Mouse (Mus musculus): ENCODE data around the gene Stfa1. TPM values are rescaled to one million over a fixed set of nuclear protein-coding genes. Genes with fewer than 3 reads are reported as not detected.
"Not testable (repeated sequence)": the region's sequence is repeated elsewhere in the genome, so short reads cannot be mapped to it uniquely, and the experiment has no call there.

Gene Stfa1
- polyA plus RNA-seq (2014; fragmentation: Nextera tagmentation; extraction: Ambion mirVana): 1.7 and 3.1 TPM in 2 replicates

GRCm38 (mm10) chr16:36276796-36277195 is at the start of gene Stfa1:
TSS of gene Stfa1 (plus strand) at chr16:36276951.
- WGBS: 94% methylated on average over 4 of the region's 4 CpGs
- not testable (repeated sequence) for ATAC-seq (ENCODE audit: low FRiP score)

DNA sequence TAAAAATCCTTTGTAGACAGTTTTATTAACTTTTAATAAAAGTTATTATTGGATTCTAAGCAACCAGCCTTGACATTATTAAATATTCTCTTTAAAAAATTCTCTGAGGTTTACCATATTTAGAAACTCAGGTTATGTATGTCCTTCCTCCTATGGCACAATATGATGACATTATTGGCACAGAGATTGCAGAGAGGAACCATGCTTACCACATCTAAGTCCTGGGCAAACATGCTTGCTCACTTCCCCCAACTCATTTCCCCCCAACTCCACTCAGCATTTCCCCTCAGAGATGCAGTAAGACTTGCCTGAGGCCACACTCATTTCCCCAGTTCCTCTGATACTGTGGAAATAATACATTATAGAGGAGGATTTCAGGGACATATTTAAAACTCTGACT is 16.2 kb upstream of the Stfa1 start:
- ATAC-seq (ENCODE audit: low FRiP score); H3K27ac ChIP-seq; H3K9me3 ChIP-seq (ENCODE audit: control insufficient read depth, low read length); H3K4me2 ChIP-seq (replicated peaks); H3K9ac ChIP-seq; H3K27me3 ChIP-seq (ENCODE audit: control insufficient read depth, insufficient read depth, low read length); H3K36me3 ChIP-seq (replicated peaks; ENCODE audit: control insufficient read depth, insufficient read depth); DNase-seq (ENCODE audit: low spot score); H3K4me3 ChIP-seq (replicated peaks; ENCODE audit: low read length); H3K4me1 ChIP-seq (replicated peaks; ENCODE audit: control insufficient read depth, insufficient read depth, low read length): not testable (repeated sequence)

More at GRCm38 (mm10) chr16:36276796-36277195, at the start of gene Stfa1:
- H3K36me3 ChIP-seq (replicated peaks; ENCODE audit: control insufficient read depth, insufficient read depth); H3K9ac ChIP-seq; H3K27me3 ChIP-seq (ENCODE audit: control insufficient read depth, insufficient read depth, low read length); H3K9me3 ChIP-seq (ENCODE audit: control insufficient read depth, low read length); H3K4me2 ChIP-seq (replicated peaks); H3K4me3 ChIP-seq (replicated peaks; ENCODE audit: low read length); DNase-seq (ENCODE audit: low spot score); H3K27ac ChIP-seq; H3K4me1 ChIP-seq (replicated peaks; ENCODE audit: control insufficient read depth, insufficient read depth, low read length): not testable (repeated sequence)

DNA sequence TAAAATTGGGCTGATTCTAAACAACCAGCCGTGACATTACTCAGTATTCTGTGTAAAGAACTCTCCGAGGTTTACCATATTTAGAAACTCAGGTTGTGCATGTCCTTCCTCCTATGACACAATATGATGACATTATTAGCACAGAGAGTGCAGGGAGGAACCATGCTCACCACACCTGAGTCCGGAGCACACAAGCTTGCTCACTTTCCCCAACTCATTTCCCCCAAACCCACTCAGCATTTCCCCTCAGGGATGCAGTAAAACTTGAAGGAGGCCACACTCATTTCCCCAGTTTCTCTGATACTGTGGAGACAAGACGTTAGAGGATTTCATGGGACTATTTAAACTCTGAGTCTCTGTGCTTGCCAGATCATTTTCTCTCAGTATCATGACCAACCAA is 12.4 kb downstream of the Stfa1 start:
- Histone ChIP-seq H3K4me2 (replicated peaks) (no peak overlapping the region), H3K9ac (no peak overlapping the region), H3K36me3 (replicated peaks; ENCODE audit: control insufficient read depth, insufficient read depth) (no peaks in the 10 kb centered on the region), H3K9me3 (ENCODE audit: control insufficient read depth, low read length) (no peaks in the 10 kb centered on the region), H3K27me3 (ENCODE audit: control insufficient read depth, insufficient read depth, low read length) (no peaks in the 10 kb centered on the region), H3K4me3 (replicated peaks; ENCODE audit: low read length) (no peak overlapping the region), H3K4me1 (replicated peaks; ENCODE audit: control insufficient read depth, insufficient read depth, low read length) (no peaks in the 10 kb centered on the region), H3K27ac (no peak overlapping the region)
- DNase-seq (ENCODE audit: low spot score) (no peak), ATAC-seq (ENCODE audit: low FRiP score) (no peak)
- WGBS: 93% methylated on average over 4 of the region's 4 CpGs

DNA sequence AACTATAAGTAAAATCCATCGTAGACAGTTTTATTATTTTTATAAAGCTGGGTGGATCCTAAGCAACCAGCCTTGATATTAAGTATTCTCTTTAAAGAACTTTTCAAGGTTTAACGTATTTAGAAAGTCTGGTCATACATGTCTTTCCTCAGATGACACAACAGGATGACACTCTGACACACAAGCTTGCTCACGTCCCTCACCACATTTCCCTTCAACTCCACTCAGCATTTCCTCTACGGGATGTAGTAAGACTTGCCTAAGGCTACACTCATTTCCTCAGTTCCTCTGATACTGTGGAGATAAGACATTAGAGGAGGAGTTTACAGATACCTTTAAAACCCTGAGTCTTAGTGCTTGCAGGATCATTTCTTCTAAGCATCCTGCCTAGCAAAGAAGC is 30.9 kb downstream of the Stfa1 start:
- no peak for ATAC-seq (ENCODE audit: low FRiP score)
- no peak overlapping the region for H3K27ac ChIP-seq
- no peak for DNase-seq (ENCODE audit: low spot score)

GRCm38 (mm10) chr16:36316111-36316510 is 39.4 kb downstream of the Stfa1 start:
- 72% methylated on average over 6 of the region's 6 CpGs for WGBS
- H3K4me2 ChIP-seq (replicated peaks); H3K36me3 ChIP-seq (replicated peaks; ENCODE audit: control insufficient read depth, insufficient read depth); H3K9me3 ChIP-seq (ENCODE audit: control insufficient read depth, low read length); H3K4me1 ChIP-seq (replicated peaks; ENCODE audit: control insufficient read depth, insufficient read depth, low read length); DNase-seq (ENCODE audit: low spot score); H3K9ac ChIP-seq; ATAC-seq (ENCODE audit: low FRiP score); H3K4me3 ChIP-seq (replicated peaks; ENCODE audit: low read length); H3K27me3 ChIP-seq (ENCODE audit: control insufficient read depth, insufficient read depth, low read length); H3K27ac ChIP-seq: not testable (repeated sequence)

More for the DNA sequence above, 30.9 kb downstream of the Stfa1 start:
- 88% methylated on average over 4 of the region's 4 CpGs for WGBS
- Histone ChIP-seq H3K4me1 (replicated peaks; ENCODE audit: control insufficient read depth, insufficient read depth, low read length) (no peaks in the 10 kb centered on the region), H3K36me3 (replicated peaks; ENCODE audit: control insufficient read depth, insufficient read depth) (no peaks in the 10 kb centered on the region), H3K27me3 (ENCODE audit: control insufficient read depth, insufficient read depth, low read length) (no peaks in the 10 kb centered on the region), H3K9me3 (ENCODE audit: control insufficient read depth, low read length) (no peaks in the 10 kb centered on the region), H3K4me3 (replicated peaks; ENCODE audit: low read length) (no peak overlapping the region), H3K4me2 (replicated peaks) (no peak overlapping the region), H3K9ac (no peak overlapping the region)

DNA sequence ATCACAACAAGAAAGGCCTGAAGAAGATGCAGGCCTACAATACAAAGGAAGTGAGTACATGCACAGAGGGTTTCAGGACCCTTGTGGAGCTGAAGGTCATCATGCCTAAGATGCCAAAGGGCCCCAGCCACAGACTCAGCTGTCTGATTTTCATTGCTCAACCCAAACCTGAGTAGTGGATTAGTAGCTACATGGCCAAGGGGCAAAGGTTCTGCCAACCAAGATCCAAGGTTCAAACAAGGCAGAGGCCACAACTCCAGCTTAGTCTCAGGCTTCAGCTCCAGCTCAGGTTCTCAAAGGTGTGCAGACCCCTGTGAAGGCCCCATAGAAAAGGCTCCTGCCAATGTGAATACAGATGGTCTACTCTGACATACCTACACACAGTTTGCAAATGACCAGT is 42.5 kb downstream of the Stfa1 start:
- no peaks in the 10 kb centered on the region for H3K27me3 ChIP-seq (ENCODE audit: control insufficient read depth, insufficient read depth, low read length)
- H3K36me3 ChIP-seq (replicated peaks; ENCODE audit: control insufficient read depth, insufficient read depth): no peaks in the 10 kb centered on the region
- H3K4me1 ChIP-seq (replicated peaks; ENCODE audit: control insufficient read depth, insufficient read depth, low read length): no peaks in the 10 kb centered on the region
- no peak for DNase-seq (ENCODE audit: low spot score)
- H3K9me3 ChIP-seq (ENCODE audit: control insufficient read depth, low read length): no peaks in the 10 kb centered on the region
- H3K4me2 ChIP-seq (replicated peaks): no peak overlapping the region
- no peak overlapping the region for H3K9ac ChIP-seq
- ATAC-seq (ENCODE audit: low FRiP score): no peak
- no peak overlapping the region for H3K27ac ChIP-seq
- H3K4me3 ChIP-seq (replicated peaks; ENCODE audit: low read length): no peak overlapping the region

GRCm38 (mm10) chr16:36334232-36334631 is 57.5 kb downstream of the Stfa1 start, which contains the start of gene BC117090:
TSS of gene BC117090 (minus strand) at chr16:36334332.
- no peaks in the 10 kb centered on the region for H3K9me3 ChIP-seq (ENCODE audit: control insufficient read depth, low read length)
- H3K27me3 ChIP-seq (ENCODE audit: control insufficient read depth, insufficient read depth, low read length): no peaks in the 10 kb centered on the region
- H3K27ac ChIP-seq: no peak within 1 kb of the TSS
- H3K4me2 ChIP-seq (replicated peaks): no peak within 1 kb of the TSS
- DNase-seq (ENCODE audit: low spot score) (no peak), ATAC-seq (ENCODE audit: low FRiP score) (no peak)
- no peak within 1 kb of the TSS for H3K9ac ChIP-seq
- no peak within 1 kb of the TSS for H3K4me3 ChIP-seq (replicated peaks; ENCODE audit: low read length)
- no peaks in the 10 kb centered on the region for H3K4me1 ChIP-seq (replicated peaks; ENCODE audit: control insufficient read depth, insufficient read depth, low read length)
- WGBS: 83% methylated on average over 3 of the region's 3 CpGs
- H3K36me3 ChIP-seq (replicated peaks; ENCODE audit: control insufficient read depth, insufficient read depth): no peaks in the 10 kb centered on the region

Other genes with a start within 250 kb of the Stfa1 start
- 12.9 and 13.7 TPM in 2 replicates for gene Wdr5b, start 235.8 kb upstream of the Stfa1 start, polyA plus RNA-seq (2014; fragmentation: Nextera tagmentation; extraction: Ambion mirVana)
- gene Fam162a, start 205.4 kb upstream of the Stfa1 start, polyA plus RNA-seq (2014; fragmentation: Nextera tagmentation; extraction: Ambion mirVana): 129 and 139 TPM in 2 replicates
- gene Ccdc58, start 205.3 kb upstream of the Stfa1 start, polyA plus RNA-seq (2014; fragmentation: Nextera tagmentation; extraction: Ambion mirVana): 25.8 and 26.8 TPM in 2 replicates
- gene Csta1, start 145.7 kb upstream of the Stfa1 start, polyA plus RNA-seq (2014; fragmentation: Nextera tagmentation; extraction: Ambion mirVana): not detected in 2 replicates
- gene Stfa2l1, start 120.1 kb upstream of the Stfa1 start, polyA plus RNA-seq (2014; fragmentation: Nextera tagmentation; extraction: Ambion mirVana): 0.60 TPM in 1 of 2 replicates, not detected in the other
- 0.94 and 0.97 TPM in 2 replicates for gene Gm5483, start 92.7 kb upstream of the Stfa1 start, polyA plus RNA-seq (2014; fragmentation: Nextera tagmentation; extraction: Ambion mirVana)
- not detected in 2 replicates for gene Gm5416, start 66.5 kb upstream of the Stfa1 start, polyA plus RNA-seq (2014; fragmentation: Nextera tagmentation; extraction: Ambion mirVana)
- not detected in 2 replicates for gene 2010005H15Rik, start 55.5 kb upstream of the Stfa1 start, polyA plus RNA-seq (2014; fragmentation: Nextera tagmentation; extraction: Ambion mirVana)
- gene BC117090, start 57.4 kb downstream of the Stfa1 start, polyA plus RNA-seq (2014; fragmentation: Nextera tagmentation; extraction: Ambion mirVana): not detected in 2 replicates
- 1.7 and 2.4 TPM in 2 replicates for gene BC100530, start 90.8 kb downstream of the Stfa1 start, polyA plus RNA-seq (2014; fragmentation: Nextera tagmentation; extraction: Ambion mirVana)
- gene Stfa2, start 131.5 kb downstream of the Stfa1 start, polyA plus RNA-seq (2014; fragmentation: Nextera tagmentation; extraction: Ambion mirVana): not detected in 2 replicates
- gene Stfa3, start 178.4 kb downstream of the Stfa1 start, polyA plus RNA-seq (2014; fragmentation: Nextera tagmentation; extraction: Ambion mirVana): not detected in 2 replicates

Data from hindbrain, embryonic 14.5 days (tissue).